Mouse (Mus musculus) hindbrain, embryonic 12.5 days (tissue): ENCODE measurements at regions not wholly inside any gene's neighbourhood (a gene's known extent, or its start where the extent isn't known, plus 50 kb on each side); places are given as distances from the start of the nearest gene placed in this dataset.

Experiments
- ATAC-seq: fragments of 200-750 bp; cut with Nextera tagmentation; 2 replicates; pipeline ENCODE4 v1.8.0; 2017; ENCODE audit warnings: moderate TSS enrichment; ENCODE audit not compliant: low FRiP score
- H3K27ac ChIP-seq: fragments of 300-500 bp; sonication (generic); 2 replicates; pipeline ENCODE4 v1.5.1; 2016; ENCODE audit warnings: mild to moderate bottlenecking
- H3K27me3 ChIP-seq: fragments of 300-500 bp; sonication (generic); 2 replicates; pipeline ENCODE4 v1.6.1; 2016; ENCODE audit warnings: mild to moderate bottlenecking
- H3K36me3 ChIP-seq: fragments of 300-500 bp; sonication (generic); 2 replicates; pipeline ENCODE4 v1.6.1; 2016; ENCODE audit warnings: mild to moderate bottlenecking
- H3K4me1 ChIP-seq: fragments of 300-500 bp; sonication (generic); 2 replicates; pipeline ENCODE4 v1.6.1; 2016
- H3K4me2 ChIP-seq: fragments of 300-500 bp; sonication (generic); replicated peaks from 2 replicates; pipeline ENCODE4 v1.6.1; 2016; ENCODE audit warnings: mild to moderate bottlenecking
- H3K4me3 ChIP-seq: fragments of 300-500 bp; sonication (generic); 2 replicates; pipeline ENCODE4 v1.5.1; 2016; ENCODE audit warnings: mild to moderate bottlenecking
- H3K9ac ChIP-seq: fragments of 300-500 bp; sonication (generic); 2 replicates; pipeline ENCODE4 v1.6.1; 2016; ENCODE audit warnings: mild to moderate bottlenecking, moderate library complexity
- H3K9me3 ChIP-seq: fragments of 300-500 bp; sonication (generic); replicated peaks from 2 replicates; pipeline ENCODE4 v1.6.1; 2016; ENCODE audit warnings: mild to moderate bottlenecking
- WGBS: fragments of 180-500 bp; shearing (Covaris S2); methylation state at CpG from one replicate; pipeline ENCODE4 v1.1.7; 2016; 5-methylcytosine and 5-hydroxymethylcytosine counted together

DNA sequence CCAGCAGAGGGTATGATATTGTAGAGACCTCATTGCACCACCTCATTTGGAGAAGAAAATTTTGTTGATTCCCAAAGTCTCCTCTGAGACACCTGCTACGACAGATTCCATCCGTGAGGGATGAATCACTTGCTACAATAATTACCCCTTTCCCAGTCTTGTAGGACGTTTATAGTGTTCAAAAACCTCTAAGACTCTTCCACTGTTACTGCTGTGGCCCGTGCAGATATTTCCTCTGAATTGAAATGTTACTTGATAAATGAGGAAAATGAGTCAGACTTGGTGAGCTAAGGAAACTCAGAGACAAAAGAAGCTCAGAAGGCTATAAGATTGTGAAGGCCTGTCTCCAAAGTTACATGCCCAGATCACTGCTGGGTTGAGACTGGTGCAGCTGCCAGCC, 700.0 kb downstream of the Pdcd6ip start:
- no peak overlapping the region for H3K4me3 ChIP-seq
- no peak for ATAC-seq
- H3K9me3 ChIP-seq = no peaks in the 10 kb centered on the region
- H3K4me2 ChIP-seq = no peak overlapping the region
- no peak overlapping the region for H3K27ac ChIP-seq
- WGBS = 77% methylated on average over 4 of the region's 4 CpGs
- no peaks in the 10 kb centered on the region for H3K4me1 ChIP-seq
- no peak overlapping the region for H3K9ac ChIP-seq
- no peaks in the 10 kb centered on the region for H3K27me3 ChIP-seq
- H3K36me3 ChIP-seq = no peaks in the 10 kb centered on the region

DNA sequence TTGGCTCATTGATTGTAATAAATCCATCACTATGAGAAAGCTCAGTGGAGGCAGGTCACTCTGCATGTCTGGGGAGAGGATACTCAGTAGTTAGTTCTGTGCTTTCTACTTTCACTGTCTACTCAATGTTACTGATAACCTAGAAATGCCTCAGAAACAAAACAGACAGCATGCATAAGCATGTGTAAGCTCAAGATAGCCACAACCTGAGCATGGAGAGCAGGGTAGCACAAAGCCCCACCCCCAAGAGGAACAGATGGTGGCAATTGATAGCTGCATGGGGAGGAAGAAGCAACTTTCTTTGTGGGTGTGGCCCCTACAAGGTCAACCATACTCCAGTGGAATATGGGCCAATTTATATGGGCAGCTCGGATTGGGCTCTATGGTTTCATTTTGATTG, 711.9 kb downstream of the Pdcd6ip start:
- WGBS = 84% methylated on average over 1 of the region's 1 CpGs
- no peaks in the 10 kb centered on the region for H3K9me3 ChIP-seq
- H3K4me3 ChIP-seq = no peak overlapping the region
- no peaks in the 10 kb centered on the region for H3K36me3 ChIP-seq
- H3K9ac ChIP-seq = no peak overlapping the region
- no peak overlapping the region for H3K27ac ChIP-seq
- H3K4me2 ChIP-seq = no peak overlapping the region
- ATAC-seq = no peak
- no peaks in the 10 kb centered on the region for H3K4me1 ChIP-seq
- no peaks in the 10 kb centered on the region for H3K27me3 ChIP-seq

DNA sequence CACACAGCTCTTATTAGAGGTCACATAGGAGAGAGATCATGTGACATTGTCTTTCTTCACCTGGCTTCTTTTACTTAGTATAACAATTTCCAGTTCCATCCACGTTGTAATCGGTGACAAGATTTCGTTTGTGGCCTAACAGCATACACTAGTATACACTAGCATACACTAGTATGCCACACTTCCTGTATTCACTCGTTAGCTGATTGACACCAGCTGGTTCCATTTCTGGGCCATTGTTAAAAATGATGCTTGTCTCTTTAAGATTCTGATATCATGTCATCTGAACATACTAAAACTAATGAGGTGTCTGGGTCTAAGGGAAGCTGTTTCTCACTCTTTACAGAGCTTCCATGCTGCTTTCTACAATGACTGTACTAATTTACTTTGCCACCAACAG, 713.3 kb downstream of the Pdcd6ip start:
- 81% methylated on average over 4 of the region's 4 CpGs for WGBS
- no peaks in the 10 kb centered on the region for H3K27me3 ChIP-seq
- H3K4me1 ChIP-seq = no peaks in the 10 kb centered on the region
- no peak overlapping the region for H3K4me3 ChIP-seq
- no peaks in the 10 kb centered on the region for H3K36me3 ChIP-seq
- no peak overlapping the region for H3K4me2 ChIP-seq
- no peak overlapping the region for H3K9ac ChIP-seq
- no peak for ATAC-seq
- no peaks in the 10 kb centered on the region for H3K9me3 ChIP-seq
- H3K27ac ChIP-seq = no peak overlapping the region

DNA sequence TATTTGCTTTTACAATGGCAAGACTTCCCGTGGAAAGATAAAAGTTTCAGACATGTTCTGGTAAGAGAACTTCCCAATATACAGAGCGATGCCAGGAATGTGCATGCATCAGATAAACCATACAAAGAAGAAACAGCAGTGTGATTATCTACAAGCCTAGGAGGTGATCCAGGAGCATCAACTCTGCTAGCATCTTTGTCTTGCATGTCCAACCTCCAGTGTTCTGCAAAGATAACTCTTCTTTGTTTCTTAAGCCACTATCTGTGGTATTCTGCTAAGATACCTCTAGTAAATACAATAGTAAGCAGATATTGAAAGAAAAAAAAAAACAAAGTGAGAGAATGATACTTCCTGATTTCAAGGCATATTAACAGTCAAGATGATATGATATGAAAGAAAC, 714.4 kb downstream of the Pdcd6ip start:
- Histone ChIP-seq H3K27me3 (no peaks in the 10 kb centered on the region), H3K4me3 (no peak overlapping the region), H3K4me1 (no peaks in the 10 kb centered on the region), H3K27ac (no peak overlapping the region), H3K36me3 (no peaks in the 10 kb centered on the region), H3K9me3 (no peaks in the 10 kb centered on the region), H3K9ac (no peak overlapping the region), H3K4me2 (no peak overlapping the region)
- ATAC-seq = no peak
- WGBS = 80% methylated on average over 2 of the region's 2 CpGs

DNA sequence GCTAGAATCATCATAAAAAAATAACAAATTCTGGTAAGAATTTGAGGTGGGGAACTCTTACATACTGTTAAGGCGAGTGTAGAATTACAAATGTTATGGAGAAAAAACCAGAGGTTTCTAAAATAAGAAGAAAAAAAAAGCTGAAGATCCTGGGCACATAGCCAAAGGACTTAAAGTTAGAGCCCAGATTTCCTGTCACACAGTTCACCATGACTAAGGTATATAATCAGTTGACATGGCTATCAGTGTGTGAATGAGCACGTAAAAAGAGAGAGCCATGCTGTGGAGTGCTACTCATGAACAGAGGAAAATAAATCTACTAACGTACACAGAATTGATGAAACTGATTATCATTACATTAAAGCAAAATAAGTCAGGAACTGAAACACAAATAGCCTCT, 715.1 kb downstream of the Pdcd6ip start:
- H3K4me1 ChIP-seq = no peaks in the 10 kb centered on the region

DNA sequence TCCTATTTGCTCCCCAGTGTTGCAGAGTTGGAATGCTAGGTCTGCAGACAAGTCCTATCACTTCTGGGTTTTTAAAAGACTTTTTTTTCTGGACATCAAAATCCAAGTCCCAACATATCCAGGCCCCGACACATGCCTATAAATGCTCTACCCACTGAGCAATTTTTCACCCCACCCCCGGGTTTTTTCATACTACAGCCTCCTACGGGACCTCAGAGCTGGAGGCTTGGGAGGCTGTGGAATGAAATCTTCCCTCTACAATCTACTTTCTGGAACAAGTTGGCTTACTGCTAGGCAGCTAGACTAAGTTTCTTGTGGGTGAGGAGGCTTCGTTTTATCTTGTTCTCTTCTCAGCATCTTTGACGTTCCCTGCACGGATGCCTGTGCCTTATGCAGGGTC, 724.7 kb downstream of the Pdcd6ip start:
- H3K9ac ChIP-seq = no peak overlapping the region
- ATAC-seq = no peak
- H3K4me2 ChIP-seq = no peak overlapping the region
- no peaks in the 10 kb centered on the region for H3K27me3 ChIP-seq
- no peaks in the 10 kb centered on the region for H3K9me3 ChIP-seq
- H3K36me3 ChIP-seq = no peaks in the 10 kb centered on the region
- H3K4me1 ChIP-seq = no peaks in the 10 kb centered on the region
- H3K4me3 ChIP-seq = no peak overlapping the region
- no peak overlapping the region for H3K27ac ChIP-seq
- 93% methylated on average over 6 of the region's 6 CpGs for WGBS

More for the DNA sequence above, 715.1 kb downstream of the Pdcd6ip start:
- Histone ChIP-seq H3K36me3 (no peaks in the 10 kb centered on the region), H3K4me3 (no peak overlapping the region), H3K9ac (no peak overlapping the region), H3K4me2 (no peak overlapping the region), H3K27ac (no peak overlapping the region), H3K27me3 (no peaks in the 10 kb centered on the region), H3K9me3 (no peaks in the 10 kb centered on the region)
- ATAC-seq = no peak
- 54% methylated on average over 3 of the region's 3 CpGs for WGBS

DNA sequence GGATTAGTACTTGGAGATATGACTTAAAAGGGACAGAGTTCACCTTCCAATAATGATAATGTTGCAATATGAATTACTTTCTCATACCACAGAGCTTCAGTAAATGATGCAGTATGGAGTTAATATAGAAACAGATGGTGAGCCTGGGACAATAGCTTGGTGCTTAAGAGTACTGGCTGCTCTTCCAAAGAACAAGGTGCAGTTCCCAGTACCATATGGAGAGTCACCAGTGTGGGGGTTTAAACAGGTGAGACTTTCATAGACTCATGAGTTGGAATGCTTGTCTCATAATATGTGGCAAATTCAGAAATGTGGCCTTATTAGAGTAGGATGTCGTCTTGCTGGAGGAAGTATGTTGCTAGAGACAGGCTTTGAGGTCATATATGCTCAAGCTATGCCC, 715.8 kb upstream of the Arpp21 start:
- no peaks in the 10 kb centered on the region for H3K36me3 ChIP-seq
- H3K27me3 ChIP-seq = no peaks in the 10 kb centered on the region
- ATAC-seq = no peak
- H3K9ac ChIP-seq = no peak overlapping the region
- H3K4me1 ChIP-seq = no peaks in the 10 kb centered on the region
- H3K4me2 ChIP-seq = no peak overlapping the region
- H3K27ac ChIP-seq = no peak overlapping the region
- H3K9me3 ChIP-seq = no peaks in the 10 kb centered on the region
- no peak overlapping the region for H3K4me3 ChIP-seq
- WGBS = 95% methylated on average over 1 of the region's 1 CpGs

DNA sequence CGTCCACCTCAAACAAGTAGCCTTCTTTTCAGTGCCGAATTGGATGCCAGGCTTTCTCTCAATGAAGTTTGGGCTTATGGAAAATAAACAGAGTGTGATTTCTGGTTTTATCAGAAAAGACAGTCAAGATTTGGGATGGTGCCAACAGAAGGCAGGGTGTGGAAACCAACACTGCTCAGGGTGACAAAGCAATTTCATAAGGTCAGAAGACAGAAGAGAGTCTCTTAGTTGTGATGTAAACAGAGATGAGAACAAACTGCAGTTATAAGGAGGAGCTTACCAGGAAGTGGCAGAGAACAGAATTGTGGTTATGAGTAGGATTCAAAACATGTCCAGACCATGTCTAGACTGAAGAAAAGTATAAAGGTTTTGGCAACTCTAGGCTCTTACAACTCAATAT, 714.3 kb upstream of the Arpp21 start:
- no peaks in the 10 kb centered on the region for H3K4me1 ChIP-seq
- no peak for ATAC-seq
- no peak overlapping the region for H3K4me3 ChIP-seq
- H3K27me3 ChIP-seq = no peaks in the 10 kb centered on the region
- no peak overlapping the region for H3K4me2 ChIP-seq
- H3K9me3 ChIP-seq = no peaks in the 10 kb centered on the region
- H3K36me3 ChIP-seq = no peaks in the 10 kb centered on the region
- H3K27ac ChIP-seq = no peak overlapping the region
- H3K9ac ChIP-seq = no peak overlapping the region
- 78% methylated on average over 2 of the region's 2 CpGs for WGBS

DNA sequence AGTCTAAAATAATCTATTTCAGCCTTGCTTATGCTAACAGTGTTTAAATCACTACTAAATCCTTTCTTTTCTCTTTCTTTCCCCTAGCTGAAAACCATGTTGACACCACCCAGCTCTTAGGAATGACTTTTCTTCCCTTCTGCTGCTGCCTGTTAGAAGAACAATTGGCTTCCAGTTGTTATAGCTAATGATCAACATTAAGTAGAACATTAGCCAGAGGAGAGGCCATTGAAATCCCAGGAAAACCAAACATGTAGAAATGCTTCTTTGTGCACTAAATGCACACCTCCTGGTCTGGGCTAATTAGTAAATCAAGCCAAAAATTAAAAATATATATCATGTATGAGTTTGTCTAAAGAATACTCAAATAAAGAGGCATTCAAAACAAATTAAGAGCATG, 703.0 kb upstream of the Arpp21 start:
- H3K36me3 ChIP-seq = no peaks in the 10 kb centered on the region
- no peak overlapping the region for H3K27ac ChIP-seq
- H3K4me3 ChIP-seq = no peak overlapping the region
- H3K27me3 ChIP-seq = no peaks in the 10 kb centered on the region
- H3K4me1 ChIP-seq = no peaks in the 10 kb centered on the region
- H3K9ac ChIP-seq = no peak overlapping the region
- no peak for ATAC-seq
- H3K9me3 ChIP-seq = no peaks in the 10 kb centered on the region
- H3K4me2 ChIP-seq = no peak overlapping the region

DNA sequence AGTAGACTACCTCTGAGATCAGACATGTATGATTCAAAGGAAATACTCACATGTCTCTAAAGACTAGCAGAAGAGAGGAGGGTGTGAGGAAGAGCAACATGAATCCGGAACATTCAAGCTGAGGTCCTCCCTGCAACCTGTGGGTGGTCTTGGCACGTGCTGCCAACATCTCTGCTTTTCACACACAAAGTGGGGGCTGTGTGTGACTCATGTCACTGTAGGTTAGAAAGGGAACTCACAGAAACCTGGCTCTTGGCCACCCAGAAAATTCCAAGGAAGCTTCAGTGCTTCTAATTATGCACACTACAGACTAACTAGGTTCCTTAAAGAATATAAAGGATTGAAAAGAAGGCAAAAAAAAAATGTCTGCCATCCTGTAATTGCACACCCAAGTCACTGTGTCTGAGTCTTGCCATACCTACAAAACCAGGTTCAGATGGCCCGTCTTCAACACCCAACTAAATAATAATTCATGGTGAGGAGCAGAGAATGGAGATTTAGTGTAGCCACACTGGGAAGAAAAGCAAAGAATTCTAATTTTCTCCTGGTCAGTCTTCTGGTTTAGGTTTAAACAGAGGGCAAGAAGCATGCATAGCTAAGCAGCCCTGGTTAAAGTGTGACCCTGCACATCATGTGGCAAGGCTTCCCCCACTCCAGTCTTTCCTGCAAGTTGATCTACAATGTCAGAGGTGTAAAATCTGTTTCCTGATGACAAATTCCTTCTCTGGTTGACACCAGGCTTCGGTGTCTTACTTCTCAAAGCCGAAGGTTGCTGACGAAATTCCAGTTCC, 673.8 kb upstream of the Arpp21 start:
- Histone ChIP-seq H3K27ac (no peak overlapping the region), H3K9ac (no peak overlapping the region), H3K4me3 (no peak overlapping the region), H3K36me3 (no peaks in the 10 kb centered on the region), H3K27me3 (no peaks in the 10 kb centered on the region), H3K4me1 (no peaks in the 10 kb centered on the region), H3K9me3 (no peaks in the 10 kb centered on the region), H3K4me2 (no peak overlapping the region)
- 79% methylated on average over 6 of the region's 6 CpGs for WGBS
- ATAC-seq = no peak

DNA sequence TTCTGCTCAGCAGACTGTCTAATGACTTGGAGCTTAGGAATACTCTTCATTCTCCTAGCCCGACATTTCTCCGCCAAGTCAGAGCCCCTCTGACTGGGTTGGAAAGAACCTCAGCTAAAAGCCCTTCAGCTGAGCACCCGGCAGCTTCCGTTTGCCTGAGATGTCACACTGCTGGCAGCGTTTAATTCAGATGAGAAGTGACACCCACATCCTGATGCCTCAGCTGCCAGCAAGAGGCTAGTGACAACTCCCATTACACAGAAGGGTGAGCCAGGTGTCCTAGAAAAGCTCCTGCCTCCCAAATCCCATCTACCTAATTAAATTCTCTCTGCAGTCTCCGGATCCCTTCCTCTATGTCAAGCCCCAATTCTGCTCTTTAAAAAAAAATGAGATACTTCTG, 670.2 kb upstream of the Arpp21 start:
- Histone ChIP-seq H3K27ac (no peak overlapping the region), H3K36me3 (no peaks in the 10 kb centered on the region), H3K4me1 (no peaks in the 10 kb centered on the region), H3K27me3 (no peaks in the 10 kb centered on the region), H3K4me2 (no peak overlapping the region), H3K9me3 (no peaks in the 10 kb centered on the region), H3K9ac (no peak overlapping the region), H3K4me3 (no peak overlapping the region)
- ATAC-seq = no peak
- 86% methylated on average over 6 of the region's 6 CpGs for WGBS

DNA sequence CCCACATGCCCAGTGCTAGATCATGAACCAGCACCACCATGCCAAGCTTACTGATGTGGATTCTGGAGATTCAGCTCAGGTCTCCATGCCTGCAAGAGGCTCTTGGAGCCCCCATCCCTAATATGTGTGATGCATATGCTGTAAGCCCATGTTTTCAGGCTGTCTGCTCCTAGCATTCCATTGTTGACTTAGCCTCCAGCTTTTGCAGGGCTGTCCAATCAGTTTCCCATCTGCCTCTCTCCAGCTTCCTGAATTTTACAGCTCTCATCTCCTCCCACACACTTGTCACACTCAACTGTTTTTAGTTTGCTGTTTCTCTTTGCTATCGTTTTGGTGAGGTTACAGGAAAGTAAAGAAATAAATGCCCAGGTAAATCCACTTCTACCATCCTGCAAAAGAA, 629.2 kb upstream of the Arpp21 start:
- Histone ChIP-seq H3K4me1 (no peaks in the 10 kb centered on the region), H3K4me2 (no peak overlapping the region), H3K9me3 (no peaks in the 10 kb centered on the region), H3K4me3 (no peak overlapping the region), H3K36me3 (no peaks in the 10 kb centered on the region), H3K27ac (no peak overlapping the region), H3K27me3 (no peaks in the 10 kb centered on the region), H3K9ac (no peak overlapping the region)
- 81% methylated on average over 1 of the region's 1 CpGs for WGBS
- ATAC-seq = no peak

DNA sequence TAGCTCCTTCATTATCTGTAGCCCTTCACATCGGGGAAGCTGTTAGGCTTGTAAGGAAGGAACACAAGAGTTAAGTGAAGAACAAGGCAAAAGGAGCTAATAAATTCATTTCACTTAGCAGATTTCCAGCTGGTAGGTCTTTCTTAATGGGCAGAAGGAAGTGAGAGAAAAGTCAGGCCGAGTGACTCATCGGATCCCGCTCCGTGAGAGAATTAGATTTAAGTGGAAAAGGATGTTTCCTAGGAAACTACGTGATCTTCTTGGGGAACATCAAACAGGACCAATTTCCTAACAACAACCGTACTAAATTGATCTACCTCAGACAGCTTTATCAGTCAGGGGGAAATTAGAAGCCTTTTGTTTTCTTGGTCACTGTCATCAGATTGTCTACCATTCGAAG, 625.4 kb upstream of the Arpp21 start:
- 68% methylated on average over 8 of the region's 8 CpGs for WGBS

More for the DNA sequence above, 625.4 kb upstream of the Arpp21 start:
- no peak for ATAC-seq
- Histone ChIP-seq H3K4me1 (no peaks in the 10 kb centered on the region), H3K27ac (no peak overlapping the region), H3K27me3 (no peaks in the 10 kb centered on the region), H3K9ac (no peak overlapping the region), H3K4me3 (no peak overlapping the region), H3K9me3 (no peaks in the 10 kb centered on the region), H3K4me2 (no peak overlapping the region), H3K36me3 (no peaks in the 10 kb centered on the region)
